Mouse (Mus musculus): Measurements from ENCODE around the gene Rpa3.

Gene Rpa3

GRCm38 (mm10) chr6:8209047-8209865 is 49.7 kb downstream of the Rpa3 start, which contains the start of gene Mios:
Gene Mios, plus strand, starts transcription at chr6:8209222.
- peak; percentile 96 for DNase-seq (ENCODE audit: low read depth)

Data from naive thymus-derived CD4-positive, alpha-beta T cell, adult 2 months (primary cell).